Mouse (Mus musculus) urinary bladder, postnatal 25 days (tissue): Measurements from ENCODE around the gene Pcbp2.

Experiments used
- DNase-seq: peaks from one replicate; pipeline ENCODE4 v3.0.0; 2022; ENCODE audit warnings: low spot score

Gene Pcbp2

DNA sequence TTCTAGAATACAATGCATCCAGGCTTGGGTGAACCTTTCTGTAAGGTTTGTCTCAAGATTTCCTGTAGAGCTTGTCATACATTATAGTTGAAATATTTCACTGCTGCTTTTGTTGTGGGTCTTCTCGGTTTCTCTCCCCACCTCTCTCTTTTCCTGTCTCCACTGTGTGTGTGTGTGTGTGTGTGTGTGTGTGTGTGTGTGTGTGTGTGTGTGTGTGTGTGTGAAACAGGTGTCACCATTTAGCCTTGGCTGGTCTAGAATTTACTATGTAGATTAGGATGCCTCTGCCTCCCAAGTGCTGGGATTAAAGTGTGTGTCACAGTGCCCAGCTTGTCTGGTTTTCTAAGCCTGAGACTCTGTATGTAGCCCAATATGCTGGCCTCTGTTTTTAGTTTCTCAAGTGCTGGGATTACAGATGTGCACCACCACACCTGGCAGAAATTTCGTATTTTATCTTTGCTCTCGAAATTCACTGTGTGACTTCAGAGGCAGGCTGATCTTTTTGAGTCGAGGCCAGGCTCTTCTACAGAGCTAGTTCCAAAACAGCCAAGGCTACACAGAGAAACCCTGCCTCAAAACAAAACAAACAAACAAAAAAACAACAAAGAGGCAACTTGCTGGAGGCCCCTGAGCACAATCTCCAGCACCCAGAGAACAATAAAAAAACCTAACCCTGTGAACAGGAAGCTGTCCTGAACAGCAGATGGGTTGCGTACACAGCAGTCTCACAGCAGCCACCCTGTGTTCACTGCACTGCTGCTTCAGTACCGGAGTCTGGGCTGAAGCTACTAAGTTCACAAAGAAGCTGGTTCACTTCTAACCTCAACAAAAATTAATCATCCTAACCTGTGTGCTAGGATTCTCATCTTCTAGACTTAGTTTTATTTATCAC, 56.0 kb downstream of the Pcbp2 start:
- DNase-seq: no peak

DNA sequence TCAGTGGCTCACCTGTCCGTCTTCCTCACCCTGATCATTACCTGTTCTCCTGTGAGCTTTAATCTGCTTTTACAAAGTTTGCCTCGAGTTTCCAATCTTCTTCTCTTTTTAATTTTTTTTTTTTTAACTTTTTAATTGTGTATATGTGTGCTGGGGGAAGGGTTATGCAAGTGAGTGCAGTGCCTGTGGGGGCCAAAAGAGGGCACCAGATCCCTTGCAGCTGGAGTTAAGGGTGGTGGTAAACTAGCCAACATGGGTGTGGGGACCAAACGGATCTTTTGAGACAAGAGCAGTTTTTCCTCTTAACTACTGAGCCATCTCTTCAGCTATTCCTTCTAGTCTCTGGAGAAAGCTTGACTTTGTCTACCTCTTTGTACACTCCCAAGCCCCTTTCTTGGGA, 57.6 kb downstream of the Pcbp2 start:
- DNase-seq: no peak

DNA sequence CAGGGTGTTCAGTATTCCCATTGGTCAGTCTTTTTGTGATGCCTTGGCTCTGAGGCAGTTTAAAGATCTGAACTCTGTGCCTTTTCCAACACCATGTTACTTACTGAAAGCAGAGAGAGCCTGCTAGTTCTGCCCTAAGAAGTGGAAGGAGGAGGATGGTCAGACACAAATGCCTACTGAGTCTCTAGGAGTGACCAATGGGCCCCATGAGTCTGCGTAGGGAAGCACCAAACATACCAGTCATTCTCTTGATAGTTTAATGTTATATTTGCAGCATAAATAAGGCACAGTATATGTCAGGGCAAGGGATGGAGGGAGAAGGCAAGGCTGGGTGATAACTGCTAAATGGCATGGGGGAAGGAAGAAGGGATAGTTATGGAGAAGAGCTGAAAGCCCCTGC, 58.1 kb downstream of the Pcbp2 start:
- no peak for DNase-seq

DNA sequence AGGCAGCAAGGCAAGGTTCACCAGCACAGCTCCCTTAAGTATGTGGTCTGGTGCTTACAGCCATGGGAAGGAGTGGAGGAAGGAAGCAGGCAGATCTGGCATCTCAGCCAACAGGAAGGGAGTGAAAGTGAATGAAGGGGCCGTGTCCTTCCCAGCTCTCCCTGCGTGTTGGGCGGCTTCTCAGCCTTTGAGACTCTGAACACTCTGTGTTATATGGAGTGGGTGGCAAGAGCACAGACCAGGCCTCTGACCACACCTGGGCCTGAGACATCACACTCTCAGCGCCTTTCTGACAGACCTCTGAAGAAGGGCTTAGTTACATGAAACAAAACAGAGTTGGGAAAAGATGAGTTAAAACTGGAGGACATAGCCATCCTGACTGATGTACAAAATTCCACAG, 60.2 kb downstream of the Pcbp2 start:
- DNase-seq: no peak

DNA sequence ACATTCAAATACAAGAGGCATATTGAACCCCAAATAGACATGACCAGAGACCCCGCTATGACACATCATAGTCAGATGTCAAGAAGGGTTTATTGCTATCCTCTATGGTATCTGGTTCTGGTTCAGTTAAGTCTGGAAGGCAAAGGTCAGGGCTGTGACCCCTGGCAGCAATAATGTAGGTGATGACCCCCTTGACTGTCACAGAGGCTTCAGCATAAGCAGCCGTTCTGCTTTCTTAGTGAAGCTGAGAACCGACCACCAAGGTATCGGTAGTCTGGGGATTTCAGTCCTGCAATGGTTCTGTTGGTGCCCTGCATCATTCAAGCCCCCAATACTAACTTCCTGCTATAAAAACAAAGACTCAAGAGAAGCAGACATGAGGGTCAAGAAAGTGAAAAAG, 61.2 kb downstream of the Pcbp2 start:
- no peak for DNase-seq

DNA sequence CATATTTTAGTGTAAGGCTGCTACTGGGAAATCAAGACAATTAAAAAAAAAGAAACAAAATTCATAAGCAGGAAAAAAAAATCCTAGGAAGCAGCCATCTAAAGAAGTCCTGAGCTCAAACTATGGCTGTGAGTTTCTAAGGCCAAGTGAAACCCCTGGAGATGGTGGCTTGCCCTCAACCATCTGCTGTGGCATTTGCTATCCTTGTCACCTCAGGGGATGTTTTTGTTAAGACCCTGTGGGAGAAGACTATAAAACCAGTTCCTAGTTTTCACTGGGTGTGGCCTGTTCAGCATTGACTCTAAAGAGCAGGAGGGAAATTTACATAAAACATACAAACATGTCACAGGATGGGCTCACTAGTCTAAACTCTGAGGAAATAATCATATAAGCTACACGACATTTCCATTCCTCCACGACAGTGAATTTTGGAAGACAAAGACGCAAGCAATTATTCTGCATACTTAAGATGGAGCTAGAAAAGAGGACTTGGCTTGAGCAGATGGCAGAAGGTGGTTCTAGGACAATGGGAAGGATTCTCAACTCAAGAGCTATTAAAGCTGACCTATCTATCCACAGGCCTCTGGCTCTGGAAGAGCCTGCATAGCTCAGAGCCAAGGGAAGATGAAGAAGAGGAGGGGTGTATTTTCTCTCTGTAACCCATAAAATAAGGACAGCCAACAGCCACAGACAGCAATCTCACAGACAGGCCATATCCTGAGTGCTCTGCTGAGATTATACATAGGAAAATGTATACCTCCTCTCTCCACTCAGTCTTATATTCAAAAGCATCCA, 62.0 kb downstream of the Pcbp2 start:
- DNase-seq: no peak

DNA sequence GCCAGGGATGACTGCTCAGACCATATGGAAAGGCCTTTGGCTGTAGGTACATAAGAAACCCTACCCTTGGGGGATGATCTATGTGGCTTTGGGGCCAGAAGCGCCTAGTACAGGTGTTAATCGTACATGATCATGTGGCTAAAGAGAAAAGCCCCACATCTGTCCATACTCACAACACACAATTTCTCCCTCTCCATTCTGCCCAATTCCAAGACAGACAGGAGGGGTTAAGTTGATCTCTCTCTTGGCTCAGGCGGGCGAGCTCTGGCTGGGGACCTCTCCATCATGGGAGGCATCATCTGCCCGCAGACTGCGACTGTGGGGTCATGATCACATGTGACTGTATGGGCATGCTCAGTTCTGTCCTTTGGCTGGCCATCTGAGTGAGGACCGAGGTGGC, 63.6 kb downstream of the Pcbp2 start:
- DNase-seq: no peak

DNA sequence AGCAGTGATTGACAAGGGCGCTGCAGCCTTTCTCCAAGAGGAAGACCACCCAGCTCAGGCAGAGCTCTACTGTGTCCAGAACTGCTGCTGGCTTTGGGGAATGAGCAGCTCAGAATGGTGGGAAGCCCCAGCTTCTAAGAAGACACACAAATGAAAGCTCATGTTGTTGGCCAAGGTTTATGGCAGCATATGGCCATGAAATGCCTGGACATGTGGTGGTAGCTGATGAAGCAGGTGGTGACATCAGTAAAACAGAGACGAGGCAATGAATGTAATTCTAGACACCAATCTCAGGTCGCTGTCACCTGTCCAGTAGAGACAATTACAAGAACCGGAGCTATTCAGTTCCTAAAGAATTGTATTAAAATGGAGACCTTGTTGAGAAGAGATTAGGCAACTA, 74.5 kb downstream of the Pcbp2 start:
- DNase-seq: no peak

DNA sequence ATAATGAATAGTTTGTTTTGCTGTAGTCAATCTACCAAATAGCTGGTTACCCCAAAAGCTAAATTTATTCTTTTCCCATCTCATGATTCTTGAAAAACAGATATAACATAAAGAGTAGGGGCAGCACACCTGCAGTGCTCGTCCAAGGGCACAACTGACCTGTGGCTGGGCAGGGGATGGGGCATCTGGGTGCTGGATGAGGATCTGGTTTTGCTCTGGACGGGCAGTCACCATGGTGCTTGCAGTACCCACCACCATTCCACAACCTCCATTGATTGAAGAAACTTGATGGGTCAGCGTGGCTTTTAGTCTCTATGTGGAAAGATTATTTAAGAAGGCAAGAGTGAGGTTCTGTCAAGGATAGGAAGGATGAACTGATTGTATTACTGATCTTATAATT, 75.9 kb downstream of the Pcbp2 start:
- DNase-seq: no peak

DNA sequence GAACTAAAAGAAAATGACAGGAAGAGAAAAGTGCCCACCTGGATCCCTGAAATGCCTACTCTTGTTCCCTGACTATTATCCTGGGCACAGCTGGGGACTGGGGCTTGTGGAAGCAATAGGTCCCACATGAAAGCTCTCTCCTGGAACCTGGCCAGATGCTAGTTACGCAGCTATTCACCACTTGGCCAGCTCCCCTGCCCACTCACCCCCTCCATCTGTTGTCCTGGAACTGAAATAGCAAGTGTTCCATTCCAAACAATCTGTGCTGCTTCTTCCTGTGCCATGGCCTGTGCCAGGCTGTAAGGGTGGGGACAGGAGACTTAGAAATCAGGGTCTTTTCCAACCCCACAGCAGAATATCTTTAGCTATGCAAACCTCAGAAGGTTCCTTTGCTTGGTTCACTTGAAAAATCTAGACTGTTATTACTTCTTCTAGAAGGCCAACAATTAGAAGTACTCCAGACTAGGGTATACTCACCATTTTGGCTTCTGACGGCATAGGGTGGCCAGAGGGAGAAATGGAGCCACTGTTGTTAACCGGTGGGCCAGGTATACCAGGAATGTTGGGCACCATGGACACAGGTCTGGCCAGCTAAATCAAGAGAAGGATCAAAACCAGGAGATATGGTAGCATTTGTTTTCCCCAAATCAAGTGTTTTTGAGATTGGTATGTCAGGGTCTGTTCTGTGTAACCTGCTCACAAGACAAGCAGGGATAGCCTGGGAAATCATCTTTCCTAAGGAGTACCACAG, 76.5 kb downstream of the Pcbp2 start:
- DNase-seq: no peak

DNA sequence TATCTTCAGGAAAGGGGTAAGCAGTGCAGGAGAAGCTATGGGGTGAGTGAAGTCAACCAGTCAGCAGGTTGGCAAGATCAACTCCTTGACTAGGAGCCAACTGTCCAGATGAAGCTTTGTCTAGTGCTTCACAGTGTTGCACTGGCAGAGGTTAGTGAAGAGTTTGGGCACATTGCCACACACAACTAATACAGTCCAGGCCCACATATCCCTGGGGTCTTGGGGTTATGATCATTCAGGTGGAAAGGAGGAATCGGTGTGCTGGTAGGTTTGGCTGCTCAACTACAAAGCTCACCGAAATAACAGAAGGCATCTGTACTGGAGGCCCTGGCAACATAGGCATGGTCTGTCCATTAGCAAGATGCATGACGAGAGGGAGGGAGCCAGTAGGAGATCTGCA, 77.1 kb downstream of the Pcbp2 start:
- no peak for DNase-seq
